Mouse (Mus musculus): ENCODE measurements around the gene Cldn34c1.
A peak's percentile ranks its signal among the peaks of the same experiment; 100 is the strongest.
"Not testable (repeated sequence)": the region's sequence is repeated elsewhere in the genome, so short reads cannot be mapped to it uniquely, and the experiment has no call there.

Cldn34c1 gene

DNA sequence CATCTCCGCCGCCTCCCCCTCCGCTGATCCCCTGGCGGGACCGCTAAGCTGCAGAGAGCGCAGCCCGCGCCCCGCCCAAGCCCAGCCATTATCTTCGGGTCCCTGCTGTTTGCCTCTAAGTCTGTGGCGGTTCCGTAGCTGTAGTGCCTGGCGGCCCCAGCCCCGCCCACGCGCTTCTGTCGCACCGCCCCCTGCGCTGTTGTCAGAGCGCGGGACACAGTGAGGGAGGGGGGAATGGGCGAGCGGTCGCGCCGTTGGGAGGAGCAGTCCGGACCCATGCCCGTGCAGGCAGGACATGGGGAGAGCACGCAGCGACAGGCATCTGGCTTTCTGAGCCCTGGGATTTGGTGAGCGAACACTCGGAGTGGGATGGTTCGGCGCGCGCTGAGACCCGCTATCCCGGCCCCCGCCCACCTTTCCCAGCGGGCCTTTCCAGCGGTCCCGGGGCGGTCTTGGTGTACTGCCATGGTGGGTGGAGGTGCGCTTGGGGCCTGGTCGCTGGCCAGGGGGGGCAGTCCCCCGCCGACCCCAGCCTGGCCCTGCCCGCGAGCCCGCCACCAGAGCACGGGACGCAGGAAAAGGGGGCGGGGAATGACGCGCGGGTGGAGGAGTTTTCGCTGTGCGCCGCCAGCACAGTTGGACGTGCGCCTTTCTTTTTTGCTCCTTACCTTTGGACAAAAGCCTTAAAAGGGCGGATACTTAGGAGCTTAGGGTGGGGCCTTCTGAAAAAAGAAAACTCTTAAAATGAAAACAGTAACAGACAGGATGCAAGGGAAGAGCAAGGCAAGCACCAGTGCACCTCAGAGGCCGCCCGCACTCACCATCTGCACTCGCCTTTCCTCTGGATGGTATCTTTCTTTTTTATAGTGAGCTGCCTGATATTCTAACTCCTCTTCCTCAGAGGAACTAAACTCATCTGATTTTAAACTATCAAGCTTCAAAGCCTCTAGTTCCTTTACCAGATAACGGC lies at the start of gene Cldn34c1:
Gene Cldn34c1 (plus strand): TSS at position 205 of the 970 bp plus-strand sequence.
- peak; percentile 73 for DNase-seq

DNA sequence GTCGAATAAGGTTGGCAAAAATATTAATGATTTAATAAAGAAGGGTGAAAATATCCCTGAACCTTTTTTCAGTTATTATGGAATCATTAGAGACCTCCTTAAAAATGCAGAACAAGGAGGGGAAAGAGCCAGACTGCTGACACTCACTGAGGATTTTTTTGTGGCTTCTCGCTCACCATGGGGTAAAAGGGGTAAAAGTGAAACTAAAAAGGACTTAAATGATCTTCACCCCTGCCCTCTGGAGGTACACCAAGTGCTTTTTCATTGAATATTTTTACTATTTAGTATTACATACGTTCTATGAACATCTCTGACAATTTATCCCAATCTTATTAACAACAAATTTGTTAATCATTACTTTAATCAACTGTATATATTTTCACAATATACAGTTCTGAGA lies 15.9 kb upstream of the Cldn34c1 start:
- DNase-seq = no peak

DNA sequence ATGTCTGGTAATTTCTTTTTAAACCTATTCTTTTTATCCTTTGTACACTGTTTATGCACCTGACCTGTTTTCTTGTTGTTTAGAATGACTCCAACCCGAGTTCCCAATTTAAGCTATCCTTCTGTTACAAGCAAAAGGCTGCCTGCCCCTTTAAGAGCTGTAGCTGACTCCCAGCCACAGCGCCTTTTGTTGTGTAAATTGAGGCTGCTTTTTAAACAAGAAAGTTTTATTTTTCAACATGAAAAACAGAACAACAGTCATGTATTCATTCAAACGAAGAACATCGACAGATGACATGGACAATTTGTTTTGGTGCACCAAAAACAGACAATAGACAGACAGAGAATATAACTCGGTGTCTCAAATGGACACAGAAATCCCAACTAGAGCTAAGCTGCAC lies 489 bp upstream of the Cldn34c1 start:
- not testable (repeated sequence) for DNase-seq

DNA sequence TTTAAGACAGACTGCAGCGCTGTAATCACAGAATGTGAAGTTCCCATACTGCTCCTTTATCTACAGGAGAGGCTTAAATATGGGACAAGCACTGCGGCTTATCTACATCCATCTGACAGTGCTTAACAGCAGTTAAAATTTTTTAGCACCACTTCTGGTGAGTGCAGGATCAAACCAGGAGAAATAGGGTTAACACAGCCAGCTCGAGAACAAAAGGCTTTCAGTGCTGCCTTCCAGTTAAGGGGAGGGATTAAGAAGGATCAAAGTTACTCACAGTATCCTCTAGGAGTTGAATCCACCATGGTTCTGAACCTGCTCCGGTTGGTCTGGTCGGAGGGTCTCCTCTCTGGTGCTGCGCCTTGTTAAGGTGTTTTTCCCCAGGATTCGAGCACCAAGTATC lies 1.4 kb downstream of the Cldn34c1 start:
- DNase-seq = not testable (repeated sequence)

DNA sequence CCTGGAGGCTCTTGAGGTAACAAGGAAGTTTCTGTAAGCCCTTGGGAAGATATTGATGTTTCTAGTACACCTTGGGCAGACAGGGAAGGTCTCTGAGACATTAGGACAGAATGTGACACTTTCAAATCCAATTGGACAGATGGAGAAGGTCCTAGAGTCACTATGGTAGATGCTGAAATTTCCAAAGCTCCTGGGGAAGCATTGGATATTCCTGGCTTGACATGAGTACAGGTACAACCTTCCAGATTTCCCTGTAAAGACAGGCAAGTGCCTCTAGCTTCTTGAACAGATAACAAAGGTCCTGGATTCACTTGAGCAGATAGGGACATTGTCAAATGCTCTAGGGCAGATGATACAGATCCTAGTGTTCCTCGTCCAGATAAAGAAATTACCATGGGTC lies 119.1 kb downstream of the Cldn34c1 start, which contains the start of gene Srsx:
Gene Srsx (minus strand): TSS at position 101 of the 400 bp plus-strand sequence.
- DNase-seq = not testable (repeated sequence)
